Comparison of ENCODE assay signal across 23 mouse cellular contexts in the genomic region with DNA sequence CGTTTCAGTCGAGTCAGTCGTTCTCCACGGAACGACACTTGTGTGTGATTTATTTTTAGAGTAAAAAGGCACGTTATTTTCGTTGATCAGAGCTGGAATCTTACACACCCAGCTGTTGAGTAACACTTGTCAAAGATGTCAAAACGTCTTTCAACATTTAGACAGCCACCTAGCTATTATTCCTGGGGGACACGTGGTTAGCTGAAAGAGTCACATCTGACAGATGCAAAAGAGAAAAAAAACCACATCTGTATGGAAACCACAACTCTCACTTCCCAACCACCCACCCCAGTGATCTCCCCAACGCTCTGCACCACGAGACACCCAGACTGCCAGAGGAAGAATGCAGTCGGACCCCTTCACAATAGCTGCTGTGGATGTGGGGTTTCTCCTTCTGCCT. TPM values are rescaled to one million over a fixed set of nuclear protein-coding genes. Genes with fewer than 3 reads are reported as not detected.
DNase-seq lines count a peak whose midpoint lies in the region; ATAC-seq and TF ChIP-seq lines count a peak whose summit lies in the region.
"Had no signal": no experiment of that assay in that cellular context is flagged by ENCODE, and none has a peak within 500 bp of the region (broad histone marks: within the 10 kb centered on the region; RNA-seq: fewer than 3 reads in every experiment).

No protein-coding gene starts in this region.

- no peak for ATAC-seq in heart, embryonic 13.5 days (ENCODE audit: extremely low read depth, insufficient number of reproducible peaks, low FRiP score, low TSS enrichment)
- peak; percentile 42 for ATAC-seq in common myeloid progenitor, adult 5-6 weeks (replicated peaks; ENCODE audit: low read depth, poor library complexity, severe bottlenecking)
- ATAC-seq: activated CD4-positive, CD25-positive, alpha-beta regulatory T cell, adult 4 months; forebrain, embryonic 16.5 days; intestine, embryonic 16.5 days had no signal

- no peak for DNase-seq in heart, embryonic 10.5 days (ENCODE audit: low spot score)
- DNase-seq in thymus, postnatal 14 days = peak; percentile 5
- no peak for DNase-seq in thymus, adult 2 months
- peak; percentile 71 for DNase-seq in splenic B cell, adult 2 months (ENCODE audit: low read depth, low spot score)
- no peak for DNase-seq in right cerebral cortex, postnatal 14 days
- DNase-seq in retina, embryonic 14.5 days (ENCODE audit: low spot score) = no peak
- DNase-seq: adrenal gland, postnatal 10 days; cerebellum, adult 18-20 months; cerebellum, postnatal 25 days; gastrocnemius, postnatal 36 days; heart, postnatal 36 days; kidney, postnatal 4 days; retina, postnatal 1 day had no signal

- H3K27ac ChIP-seq in heart, embryonic 13.5 days (replicated peaks) = no peak overlapping the region
- no peak overlapping the region for H3K27ac ChIP-seq in heart, embryonic 10.5 days
- H3K27ac ChIP-seq in thymus, adult 2 months (ENCODE audit: control insufficient read depth, insufficient read depth, low read length) = no peak overlapping the region
- H3K27ac ChIP-seq: hindbrain, embryonic 15.5 days; limb, embryonic 15.5 days; midbrain, embryonic 10.5 days had no signal

- no peaks in the 10 kb centered on the region for H3K27me3 ChIP-seq in heart, embryonic 13.5 days (replicated peaks)
- no peaks in the 10 kb centered on the region for H3K27me3 ChIP-seq in heart, embryonic 10.5 days (ENCODE audit: insufficient read depth, poor library complexity, severe bottlenecking)
- no peaks in the 10 kb centered on the region for H3K27me3 ChIP-seq in thymus, adult 2 months (ENCODE audit: control insufficient read depth, insufficient read depth, low read length)
- no peaks in the 10 kb centered on the region for H3K27me3 ChIP-seq in splenic B cell, adult 2 months (ENCODE audit: control insufficient read depth, insufficient read depth, low read length, poor library complexity, severe bottlenecking)
- H3K27me3 ChIP-seq: hindbrain, embryonic 15.5 days; limb, embryonic 15.5 days had no signal

- H3K36me3 ChIP-seq in heart, embryonic 13.5 days = peaks cover 8% of the 10 kb centered on the region
- H3K36me3 ChIP-seq in heart, embryonic 10.5 days = peaks cover 11% of the 10 kb centered on the region; the same call in 1 of the 2 replicates
- H3K36me3 ChIP-seq in thymus, adult 2 months (ENCODE audit: control insufficient read depth, insufficient read depth, low read length) = no peaks in the 10 kb centered on the region
- H3K36me3 ChIP-seq in splenic B cell, adult 2 months (ENCODE audit: control insufficient read depth, insufficient read depth, low read length, poor library complexity, severe bottlenecking) = no peaks in the 10 kb centered on the region
- H3K36me3 ChIP-seq: hindbrain, embryonic 15.5 days; limb, embryonic 15.5 days; midbrain, embryonic 10.5 days had no signal

- WGBS in heart, embryonic 13.5 days = 35% methylated on average over 12 of the region's 12 CpGs
- 49% methylated on average over 12 of the region's 12 CpGs for WGBS in heart, embryonic 10.5 days
- 4% methylated on average over 12 of the region's 12 CpGs for WGBS in thymus, adult 2 months

- no peak for TF ChIP-seq CTCF in thymus, adult 2 months (IDR thresholded peaks at IDR 0.05; ENCODE audit: borderline replicate concordance, control insufficient read depth, extremely low read depth, insufficient read depth, low read length, poor library complexity)

- H3K4me3 ChIP-seq in heart, embryonic 13.5 days = no peak overlapping the region
- no peak overlapping the region for H3K4me3 ChIP-seq in heart, embryonic 10.5 days
- H3K4me3 ChIP-seq in thymus, adult 2 months (ENCODE audit: control insufficient read depth, insufficient read depth, low read length) = no peak overlapping the region
- H3K4me3 ChIP-seq: erythroblast, embryonic 14.5 days; hindbrain, embryonic 15.5 days; limb, embryonic 15.5 days; midbrain, embryonic 10.5 days had no signal

- no peak for TF ChIP-seq POLR2A in thymus, adult 2 months (IDR thresholded peaks at IDR 0.05; ENCODE audit: control insufficient read depth, extremely low read depth, insufficient read depth, low read length, poor library complexity)

- peak overlapping the region; percentile 41 for H3K4me2 ChIP-seq in heart, embryonic 13.5 days
- H3K4me2 ChIP-seq: heart, embryonic 11.5 days; hindbrain, embryonic 15.5 days; limb, embryonic 15.5 days had no signal

- H3K4me1 ChIP-seq in heart, embryonic 13.5 days = peaks cover 31% of the 10 kb centered on the region
- H3K4me1 ChIP-seq in heart, embryonic 10.5 days = peaks cover 28% of the 10 kb centered on the region
- H3K4me1 ChIP-seq in thymus, adult 2 months (replicated peaks; ENCODE audit: control insufficient read depth, insufficient read depth, low read length) = peaks cover 6% of the 10 kb centered on the region
- H3K4me1 ChIP-seq: limb, embryonic 15.5 days had no signal

- no peak overlapping the region for H3K9ac ChIP-seq in heart, embryonic 13.5 days
- H3K9ac ChIP-seq: hindbrain, embryonic 15.5 days; limb, embryonic 15.5 days had no signal

- no peaks in the 10 kb centered on the region for H3K9me3 ChIP-seq in heart, embryonic 13.5 days
- H3K9me3 ChIP-seq in heart, embryonic 10.5 days = no peaks in the 10 kb centered on the region
- H3K9me3 ChIP-seq: hindbrain, embryonic 15.5 days; limb, embryonic 15.5 days; midbrain, embryonic 10.5 days had no signal

RNA-seq across cellular contexts. Expression of a gene that starts 21.5 kb away (rescaled TPM):
- 66.1 and 69.8 TPM in 2 replicates for polyA plus RNA-seq in heart, embryonic 13.5 days (2015; fragmentation: Nextera tagmentation; extraction: Ambion mirVana)
- polyA plus RNA-seq in heart, embryonic 10.5 days (2016; fragmentation: Nextera tagmentation; extraction: Ambion mirVana) = 101 and 126 TPM in 2 replicates
- polyA plus RNA-seq in thymus, adult 2 months (2012; rRNA removed) = 4.4 and 6.1 TPM in 2 replicates
- total RNA-seq in common myeloid progenitor, adult 5-6 weeks (2017) = 0.39 TPM in 1 of 2 replicates, not detected in the other
- total RNA-seq: gastrocnemius, postnatal 36 days had no signal
- polyA plus RNA-seq: erythroblast, embryonic 14.5 days had no signal

Comparison
In these comparisons a context has a peak if more than half of its experiments do, and no peak if none do; other contexts are left out.
1. DNase-seq: peak in thymus, postnatal 14 days (single experiment) and splenic B cell, adult 2 months (single experiment); none in heart, embryonic 10.5 days (single experiment), thymus, adult 2 months (single experiment), right cerebral cortex, postnatal 14 days (single experiment) and retina, embryonic 14.5 days (single experiment).